Mouse (Mus musculus) embryonic fibroblast, embryonic 13.5 days (primary cell): ENCODE results near the gene Zfr2.

Experiments used
- CTCF ChIP-seq: IDR thresholded peaks from 2 replicates; pipeline ENCODE4 v1.5.1; 2011; ENCODE audit warnings: mild to moderate bottlenecking, control low read depth, low read length, moderate library complexity, borderline replicate concordance; ENCODE audit not compliant: insufficient read depth
- POLR2A ChIP-seq: IDR thresholded peaks from 2 replicates; pipeline ENCODE4 v1.6.1; 2011; ENCODE audit warnings: low read depth, mild to moderate bottlenecking, control low read depth, low read length, moderate library complexity

GRCm38 (mm10) chr10:81272356-81272755 is 39.4 kb downstream of the Zfr2 start:
- TF ChIP-seq POLR2A, result no peak
- TF ChIP-seq CTCF, result no peak
